Mouse (Mus musculus) forebrain, embryonic 10.5 days (tissue): ENCODE data around the gene Tlr9. TPM values are rescaled to one million over a fixed set of nuclear protein-coding genes. Genes with fewer than 3 reads are reported as not detected.

Experiments
- DNase-seq: peaks from one replicate; pipeline ENCODE4 v3.0.0-alpha.2; 2017; ENCODE audit warnings: low spot score; ENCODE audit errors: extremely low spot score
- H3K27ac ChIP-seq: fragments of 300-500 bp; sonication (generic); 2 replicates; pipeline ENCODE4 v1.5.1; 2016; ENCODE audit warnings: mild to moderate bottlenecking
- H3K27me3 ChIP-seq: fragments of 300-500 bp; sonication (generic); 2 replicates; pipeline ENCODE4 v1.6.1; 2016; ENCODE audit warnings: mild to moderate bottlenecking; ENCODE audit not compliant: poor library complexity, severe bottlenecking
- H3K36me3 ChIP-seq: fragments of 300-500 bp; sonication (generic); replicated peaks from 2 replicates; pipeline ENCODE4 v1.6.1; 2016; ENCODE audit warnings: mild to moderate bottlenecking, moderate library complexity
- H3K4me1 ChIP-seq: fragments of 300-500 bp; sonication (generic); 2 replicates; pipeline ENCODE4 v1.6.1; 2016
- H3K4me3 ChIP-seq: fragments of 300-500 bp; sonication (generic); 2 replicates; pipeline ENCODE4 v1.5.1; 2016; ENCODE audit warnings: mild to moderate bottlenecking, moderate library complexity
- H3K9me3 ChIP-seq: fragments of 300-500 bp; sonication (generic); 2 replicates; pipeline ENCODE4 v1.6.1; 2016; ENCODE audit warnings: mild to moderate bottlenecking, moderate library complexity
- WGBS: fragments of 180-500 bp; shearing (Covaris S2); methylation state at CpG from one replicate; pipeline ENCODE4 v1.1.7; 2016; 5-methylcytosine and 5-hydroxymethylcytosine counted together
- polyA plus RNA-seq: library from polyadenylated mRNA; unstranded; fragments of >200 nt; fragmentation: Nextera tagmentation; extraction: Ambion mirVana; gene quantifications from 2 replicates; pipeline ENCODE4 v1.2.1, GENCODE M21; 2016

The Tlr9 gene
- polyA plus RNA-seq, 1 experiment from 2014 or later: not detected

DNA sequence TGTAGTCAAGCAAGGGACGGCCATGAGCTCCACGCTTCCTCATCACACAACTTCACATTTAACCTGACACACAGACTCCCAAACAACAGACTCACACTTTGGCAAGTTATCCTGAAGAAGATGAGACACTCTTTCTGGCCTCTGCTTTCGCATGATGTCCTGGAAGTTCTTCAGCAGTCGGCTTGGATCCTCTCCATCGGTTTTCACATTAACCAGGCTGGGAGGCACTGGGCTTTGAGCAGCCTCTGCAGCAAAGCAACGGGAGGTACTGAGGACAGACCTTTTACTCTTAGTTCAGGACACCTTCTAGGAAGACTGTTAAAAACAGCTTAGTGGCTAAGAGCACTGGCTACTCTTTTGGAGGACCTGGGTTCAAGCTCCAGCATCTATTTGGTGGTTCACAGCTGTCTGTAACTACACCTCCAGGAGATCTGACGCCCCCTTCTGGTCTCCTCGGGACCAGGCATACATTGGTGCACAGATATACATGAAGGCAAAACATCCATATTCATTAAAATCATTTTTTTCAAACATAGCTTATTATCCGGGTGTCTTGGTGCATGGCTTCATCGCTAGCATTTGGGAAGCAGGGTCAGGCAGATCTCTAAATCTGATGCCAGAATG, 19.3 kb downstream of the Tlr9 start:
- no peak for DNase-seq
- no peak overlapping the region for H3K4me3 ChIP-seq
- 93% methylated on average over 10 of the region's 10 CpGs for WGBS
- H3K27ac ChIP-seq: no peak overlapping the region
- H3K36me3 ChIP-seq: peaks cover 76% of the 10 kb centered on the region
- no peaks in the 10 kb centered on the region for H3K27me3 ChIP-seq
- peaks cover 11% of the 10 kb centered on the region for H3K4me1 ChIP-seq
- H3K9me3 ChIP-seq: no peaks in the 10 kb centered on the region

DNA sequence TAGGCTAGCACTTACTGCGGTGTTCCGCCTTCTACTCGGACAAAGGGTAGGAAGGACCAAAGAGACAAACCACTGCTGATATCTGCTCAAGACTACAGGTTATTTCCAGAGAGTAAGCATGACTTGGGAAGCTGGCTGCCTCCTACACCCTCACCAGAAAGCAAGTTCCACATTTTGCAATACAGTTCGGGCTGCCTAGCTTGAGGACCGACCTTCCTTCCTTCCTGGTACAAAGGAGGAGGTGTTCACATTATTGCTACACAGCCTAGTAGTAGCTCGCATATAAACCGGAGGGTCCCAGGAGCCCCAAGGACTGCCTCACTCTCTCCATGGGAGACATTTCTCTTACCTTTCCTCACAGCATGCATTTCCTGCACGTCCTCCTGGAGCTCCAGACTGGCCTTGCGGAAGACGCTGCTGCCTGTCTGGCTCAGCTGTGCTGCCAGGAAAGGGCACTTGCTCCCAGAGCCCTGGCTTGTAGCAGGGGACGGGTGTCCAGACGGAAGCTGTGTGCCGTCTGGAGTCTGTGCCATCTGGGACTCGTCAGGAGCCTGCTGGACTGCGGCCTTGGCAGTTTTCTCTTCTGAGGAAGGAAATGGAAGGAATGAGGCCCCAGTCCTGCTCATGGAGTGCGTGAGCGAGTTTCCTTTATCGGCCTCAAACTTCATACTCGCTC, 20.6 kb downstream of the Tlr9 start:
- Histone ChIP-seq H3K36me3 (peaks cover 63% of the 10 kb centered on the region), H3K27me3 (no peaks in the 10 kb centered on the region), H3K4me1 (peaks cover 24% of the 10 kb centered on the region), H3K27ac (no peak overlapping the region), H3K9me3 (no peaks in the 10 kb centered on the region), H3K4me3 (no peak overlapping the region)
- 85% methylated on average over 19 of the region's 19 CpGs for WGBS
- no peak for DNase-seq

DNA sequence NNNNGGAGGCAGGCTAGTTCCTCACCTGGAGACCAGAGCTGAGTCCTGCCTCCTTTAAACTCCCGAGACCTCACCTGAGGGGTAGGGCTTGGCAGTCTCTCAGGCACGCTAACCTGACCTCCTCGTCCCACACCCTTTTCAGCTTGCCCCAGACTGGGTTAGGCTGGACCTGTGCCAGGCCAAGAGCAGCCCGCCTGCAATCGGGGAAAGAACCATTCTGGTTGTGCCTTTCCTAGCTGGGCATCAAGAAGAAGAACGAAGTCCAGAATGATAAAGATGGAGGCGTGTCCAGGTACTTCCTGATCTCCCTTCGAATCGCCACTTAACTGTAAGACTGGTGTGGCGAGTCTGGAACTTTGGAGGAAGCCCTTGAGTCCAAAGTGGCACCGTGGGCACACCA, 27.2 kb downstream of the Tlr9 start:
- Histone ChIP-seq H3K27me3 (no peaks in the 10 kb centered on the region), H3K9me3 (no peaks in the 10 kb centered on the region), H3K27ac (no peak overlapping the region), H3K36me3 (peaks cover 9% of the 10 kb centered on the region), H3K4me1 (peaks cover 33% of the 10 kb centered on the region), H3K4me3 (no peak overlapping the region)
- DNase-seq: no peak
- 92% methylated on average over 11 of the region's 11 CpGs for WGBS

DNA sequence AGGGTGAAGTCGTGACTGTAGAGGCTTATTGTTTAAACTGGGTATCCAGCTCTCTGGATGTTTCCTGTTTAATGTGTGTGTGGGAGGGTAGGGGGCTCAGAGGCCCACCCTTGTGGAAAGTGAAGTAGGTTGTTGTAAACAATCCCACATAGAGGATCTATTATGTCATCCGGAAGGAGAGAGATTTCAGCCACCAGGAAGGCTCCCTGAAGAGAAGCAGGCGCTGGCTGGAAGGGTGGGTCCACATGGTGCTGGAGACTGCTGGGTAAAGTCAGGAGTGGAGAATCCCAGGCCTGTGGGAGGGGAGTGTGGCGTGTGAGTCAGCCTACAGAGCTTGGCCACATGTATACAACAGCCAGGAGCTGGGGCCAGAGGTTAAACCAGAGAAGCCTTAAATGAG, 27.8 kb downstream of the Tlr9 start:
- no peak for DNase-seq
- Histone ChIP-seq H3K4me1 (peaks cover 33% of the 10 kb centered on the region), H3K27me3 (no peaks in the 10 kb centered on the region), H3K27ac (no peak overlapping the region), H3K9me3 (no peaks in the 10 kb centered on the region), H3K4me3 (no peak overlapping the region), H3K36me3 (peaks cover 2% of the 10 kb centered on the region; the same call in 1 of the 2 replicates)
- 64% methylated on average over 4 of the region's 4 CpGs for WGBS

DNA sequence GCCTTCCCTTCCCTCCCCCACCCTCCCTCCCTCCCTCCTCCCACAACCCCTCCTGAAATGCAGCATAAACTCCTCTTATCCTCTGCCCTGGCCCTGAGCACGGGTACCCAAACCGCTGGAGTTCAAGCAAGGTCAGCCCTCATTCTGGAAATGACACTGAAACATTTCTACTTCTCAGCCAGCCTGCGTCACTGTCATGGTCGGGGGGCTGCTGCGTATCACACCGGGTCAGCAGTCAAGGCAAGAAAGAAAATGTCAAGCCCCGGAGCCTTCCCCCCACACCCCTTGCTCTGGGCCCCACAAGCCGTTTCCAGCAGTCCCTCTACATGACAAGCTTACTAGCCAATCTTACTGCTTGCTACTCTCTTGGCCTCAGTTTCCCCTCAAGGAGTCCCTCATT, 28.7 kb downstream of the Tlr9 start:
- Histone ChIP-seq H3K27ac (no peak overlapping the region), H3K9me3 (no peaks in the 10 kb centered on the region), H3K4me3 (no peak overlapping the region), H3K27me3 (no peaks in the 10 kb centered on the region), H3K36me3 (no peaks in the 10 kb centered on the region), H3K4me1 (peaks cover 32% of the 10 kb centered on the region)
- 79% methylated on average over 8 of the region's 8 CpGs for WGBS
- no peak for DNase-seq

DNA sequence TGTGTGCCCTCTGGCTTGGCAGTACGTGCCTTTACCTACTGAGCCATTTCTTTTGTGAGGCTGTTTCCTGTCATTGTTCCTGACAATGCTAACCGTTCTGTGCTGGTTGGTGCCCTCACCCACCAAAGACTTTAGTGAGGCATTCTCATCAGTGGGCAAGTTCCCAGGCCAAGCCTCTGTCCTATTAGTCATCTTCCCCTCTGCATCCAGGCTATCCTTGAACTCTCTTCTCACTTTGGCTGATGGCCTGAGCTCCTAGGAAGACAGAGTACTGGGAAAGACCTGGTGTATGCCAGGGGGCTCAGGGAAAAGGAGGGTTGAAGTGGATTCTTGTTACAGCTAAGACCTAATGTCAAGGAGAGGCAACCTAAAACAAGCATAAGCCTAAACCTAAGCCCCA, 31.6 kb downstream of the Tlr9 start:
- no peak for DNase-seq
- H3K27ac ChIP-seq: no peak overlapping the region
- 0 out of 2 replicates have a peak, but pooled peaks cover 7% of the 10 kb centered on the region for H3K4me1 ChIP-seq
- no peaks in the 10 kb centered on the region for H3K27me3 ChIP-seq
- H3K9me3 ChIP-seq: no peaks in the 10 kb centered on the region
- H3K36me3 ChIP-seq: no peaks in the 10 kb centered on the region
- 97% methylated on average over 2 of the region's 2 CpGs for WGBS
- no peak overlapping the region for H3K4me3 ChIP-seq

DNA sequence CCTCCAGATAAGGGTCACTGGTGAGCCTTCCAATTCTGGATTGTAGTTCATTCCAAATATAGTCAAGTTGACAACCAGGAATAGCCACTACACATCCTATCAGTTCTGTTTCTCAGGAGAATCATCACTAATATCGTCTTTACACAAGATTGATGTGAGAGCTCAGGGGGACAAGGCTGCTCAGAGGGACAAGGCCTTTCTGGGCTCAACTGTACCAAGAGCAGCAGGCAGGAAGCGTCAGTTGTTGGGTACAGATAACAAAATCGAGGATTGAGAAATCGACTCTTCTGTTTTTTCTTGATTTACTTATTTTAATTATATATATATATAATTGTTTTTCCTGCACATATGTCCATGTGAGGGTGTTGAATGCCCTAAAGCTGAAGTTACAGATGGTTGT, 36.0 kb downstream of the Tlr9 start:
- no peaks in the 10 kb centered on the region for H3K9me3 ChIP-seq
- WGBS: 91% methylated on average over 4 of the region's 4 CpGs
- H3K27ac ChIP-seq: no peak overlapping the region
- no peak overlapping the region for H3K4me3 ChIP-seq
- H3K36me3 ChIP-seq: no peaks in the 10 kb centered on the region
- no peaks in the 10 kb centered on the region for H3K4me1 ChIP-seq
- H3K27me3 ChIP-seq: no peaks in the 10 kb centered on the region
- DNase-seq: no peak

DNA sequence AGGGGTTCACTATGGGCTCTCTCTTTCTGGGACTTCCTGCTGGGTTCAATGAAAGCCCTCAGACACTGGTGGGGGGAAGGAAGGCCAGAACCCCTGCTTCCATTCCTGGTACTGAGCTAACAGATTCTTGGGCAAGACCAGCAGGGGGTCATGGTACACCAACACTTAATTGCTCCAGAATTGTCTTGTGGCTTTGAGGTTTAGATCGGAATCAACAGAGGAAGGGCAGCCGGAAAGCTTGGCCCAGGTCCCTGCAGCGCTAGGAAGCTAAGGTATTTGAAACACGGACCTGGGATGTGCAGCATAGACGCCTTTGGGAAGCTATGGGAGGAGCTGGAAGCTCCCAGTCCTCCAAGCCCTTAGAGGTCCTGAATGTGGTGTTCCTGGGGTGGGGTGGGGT, 36.6 kb downstream of the Tlr9 start:
- H3K27me3 ChIP-seq: no peaks in the 10 kb centered on the region
- no peaks in the 10 kb centered on the region for H3K4me1 ChIP-seq
- WGBS: 79% methylated on average over 5 of the region's 5 CpGs
- no peak overlapping the region for H3K27ac ChIP-seq
- H3K4me3 ChIP-seq: no peak overlapping the region
- no peaks in the 10 kb centered on the region for H3K9me3 ChIP-seq
- H3K36me3 ChIP-seq: no peaks in the 10 kb centered on the region
- DNase-seq: no peak

DNA sequence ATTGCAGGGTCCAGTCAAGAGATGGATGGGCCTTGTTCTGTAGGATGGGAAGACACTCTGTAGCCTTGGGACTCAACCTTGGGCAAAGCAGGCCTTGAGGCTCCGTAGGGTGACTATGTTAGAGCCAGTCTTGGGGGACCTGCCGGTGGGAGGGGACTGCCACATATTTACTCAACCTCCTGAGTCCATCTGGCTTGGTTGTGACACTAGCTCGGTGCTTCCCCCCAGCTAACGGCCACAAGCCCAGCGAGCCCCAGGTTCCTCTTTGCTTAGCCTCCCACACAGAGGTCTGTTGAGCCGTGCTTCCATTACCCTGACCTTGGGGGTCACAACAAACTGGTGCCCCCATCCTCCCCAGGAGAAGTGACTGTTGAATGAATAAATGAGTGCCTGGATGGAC, 38.7 kb downstream of the Tlr9 start:
- WGBS: 88% methylated on average over 6 of the region's 6 CpGs
- Histone ChIP-seq H3K9me3 (no peaks in the 10 kb centered on the region), H3K4me3 (no peak overlapping the region), H3K4me1 (peaks cover 11% of the 10 kb centered on the region; the same call in 1 of the 2 replicates), H3K36me3 (no peaks in the 10 kb centered on the region), H3K27me3 (no peaks in the 10 kb centered on the region), H3K27ac (no peak overlapping the region)
- DNase-seq: no peak

DNA sequence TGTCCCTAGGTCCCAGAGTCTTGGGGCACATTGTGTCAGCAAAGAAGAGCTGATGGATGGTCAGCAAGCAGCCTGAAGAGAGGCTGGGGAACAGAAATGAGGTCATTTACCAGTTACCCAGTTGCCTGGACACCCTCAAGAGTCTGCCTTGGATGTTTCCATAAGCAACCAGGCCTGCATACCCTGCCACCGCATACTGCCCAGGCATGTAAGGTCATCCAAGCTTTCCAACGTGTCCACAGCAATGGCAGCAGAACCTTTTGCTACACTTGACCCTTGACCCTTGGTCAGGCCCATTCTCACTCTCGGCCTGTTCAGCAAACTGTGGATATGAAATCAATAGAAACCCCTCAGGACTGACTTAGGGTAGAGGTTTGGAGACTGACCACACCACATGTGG, 39.1 kb downstream of the Tlr9 start:
- H3K4me1 ChIP-seq: peaks cover 11% of the 10 kb centered on the region; the same call in 1 of the 2 replicates
- H3K4me3 ChIP-seq: no peak overlapping the region
- no peaks in the 10 kb centered on the region for H3K9me3 ChIP-seq
- 84% methylated on average over 3 of the region's 3 CpGs for WGBS
- H3K27ac ChIP-seq: no peak overlapping the region
- H3K36me3 ChIP-seq: no peaks in the 10 kb centered on the region
- no peaks in the 10 kb centered on the region for H3K27me3 ChIP-seq
- no peak for DNase-seq

DNA sequence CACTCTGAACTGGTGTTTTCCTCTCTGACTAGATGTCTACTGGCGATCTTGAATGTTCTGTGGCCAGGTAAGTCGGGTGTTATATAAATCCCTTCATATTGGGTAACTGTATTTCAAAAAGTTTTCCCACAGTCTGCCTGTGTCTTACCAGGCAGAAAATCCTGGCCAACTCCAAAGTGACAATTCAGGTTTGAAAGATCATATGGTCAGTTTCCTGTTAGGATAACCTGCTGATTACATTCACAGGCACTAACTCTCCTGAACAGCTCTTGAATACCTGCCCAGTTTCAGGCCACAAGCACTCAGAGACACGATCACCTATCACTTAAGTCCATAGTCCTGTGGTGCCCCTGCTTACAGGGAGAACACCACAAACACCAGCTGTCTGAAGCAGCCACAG, 39.7 kb downstream of the Tlr9 start:
- H3K27ac ChIP-seq: no peak overlapping the region
- H3K27me3 ChIP-seq: no peaks in the 10 kb centered on the region
- H3K36me3 ChIP-seq: no peaks in the 10 kb centered on the region
- no peak overlapping the region for H3K4me3 ChIP-seq
- WGBS: 91% methylated on average over 3 of the region's 3 CpGs
- DNase-seq: no peak
- no peaks in the 10 kb centered on the region for H3K9me3 ChIP-seq
- H3K4me1 ChIP-seq: peaks cover 11% of the 10 kb centered on the region; the same call in 1 of the 2 replicates

DNA sequence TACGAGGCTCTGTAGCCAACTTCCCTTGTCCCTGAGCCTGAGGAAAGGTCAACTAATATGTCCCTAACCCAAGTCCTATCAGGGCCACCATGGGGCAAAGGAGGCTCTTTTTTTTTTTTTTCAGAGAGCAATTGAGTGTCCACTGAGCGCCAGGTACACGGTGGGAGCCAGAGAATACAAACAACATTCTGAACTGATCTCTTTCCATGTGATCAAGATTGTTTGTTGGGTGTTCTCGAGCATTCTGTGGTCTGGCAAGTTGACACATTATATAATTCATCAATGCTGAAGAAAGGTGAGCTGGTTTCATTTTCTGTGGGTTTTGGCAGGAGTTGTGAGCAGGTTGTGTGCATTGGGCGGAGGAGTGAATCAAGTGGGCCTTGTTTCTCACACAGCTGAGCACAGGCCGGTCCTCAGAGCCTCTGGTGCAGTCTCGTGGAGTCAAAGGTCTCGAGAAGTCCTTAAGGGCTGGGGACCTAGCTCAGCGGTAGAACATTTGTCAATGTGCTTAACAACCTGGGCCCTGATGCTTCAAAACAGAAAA, 41.1 kb downstream of the Tlr9 start:
- WGBS: 84% methylated on average over 9 of the region's 9 CpGs
- H3K27me3 ChIP-seq: no peaks in the 10 kb centered on the region
- no peak overlapping the region for H3K4me3 ChIP-seq
- H3K27ac ChIP-seq: no peak overlapping the region
- no peaks in the 10 kb centered on the region for H3K36me3 ChIP-seq
- peaks cover 18% of the 10 kb centered on the region for H3K4me1 ChIP-seq
- DNase-seq: no peak
- no peaks in the 10 kb centered on the region for H3K9me3 ChIP-seq

DNA sequence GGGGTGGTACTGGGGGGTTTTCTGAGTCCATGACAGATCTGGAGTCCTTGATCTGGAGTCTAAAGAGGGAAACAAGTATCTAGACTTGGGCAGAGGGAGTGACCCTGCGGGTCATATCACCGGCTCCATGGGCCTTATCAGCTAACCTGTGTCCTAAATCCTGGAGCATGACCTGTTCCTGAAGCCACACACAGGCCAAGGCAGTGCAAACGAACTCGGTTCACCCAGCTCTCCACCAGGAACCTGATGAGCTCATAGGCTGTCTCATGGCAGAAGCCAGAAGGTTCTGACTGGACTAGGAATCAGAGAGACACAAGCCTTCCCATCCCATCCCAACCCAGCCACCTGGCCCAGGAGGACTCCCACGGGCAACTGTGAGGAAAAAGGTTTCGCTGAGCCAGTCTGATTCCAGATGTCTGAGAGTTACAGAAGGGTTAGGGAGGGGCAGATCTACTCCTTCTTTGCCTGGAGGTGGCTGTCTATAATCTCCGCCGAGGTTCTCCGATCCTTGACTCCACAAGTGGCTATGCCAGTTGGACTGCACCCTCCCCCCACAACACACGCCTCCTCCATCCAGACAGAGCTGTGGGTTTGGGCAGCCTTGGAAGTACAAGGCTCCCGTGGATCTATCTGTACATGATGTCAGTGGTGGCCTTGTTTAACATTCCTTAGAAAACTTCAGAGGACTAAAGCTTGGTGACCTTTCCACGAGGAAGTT, 43.1 kb downstream of the Tlr9 start:
- DNase-seq: no peak
- peak overlapping the region; percentile 37; the same call in 1 of the 2 replicates for H3K27ac ChIP-seq
- H3K27me3 ChIP-seq: no peaks in the 10 kb centered on the region
- H3K4me1 ChIP-seq: peaks cover 39% of the 10 kb centered on the region
- 86% methylated on average over 12 of the region's 12 CpGs for WGBS
- no peak overlapping the region for H3K4me3 ChIP-seq
- H3K9me3 ChIP-seq: no peaks in the 10 kb centered on the region
- H3K36me3 ChIP-seq: no peaks in the 10 kb centered on the region
